Mouse (Mus musculus) liver, adult 2 months (tissue): Measurements from ENCODE around the gene Stac.

Experiments
- CTCF ChIP-seq: fragments of 200-500 bp; IDR thresholded peaks from 2 replicates; pipeline ENCODE4 v1.5.1; 2011; ENCODE audit warnings: low read depth, low read length, control low read depth
- POLR2A ChIP-seq: fragments of 200-500 bp; IDR thresholded peaks from 2 replicates; pipeline ENCODE4 v1.6.1; 2011; ENCODE audit warnings: low read length, control low read depth; ENCODE audit not compliant: insufficient read depth; ENCODE audit errors: extremely low read depth

GRCm38 (mm10) chr9:111724981-111725593, 34.9 kb upstream of the Stac start:
- no peak for TF ChIP-seq POLR2A
- no peak for TF ChIP-seq CTCF
